ENCODE assay signal across 11 mouse cellular contexts in the genomic region with DNA sequence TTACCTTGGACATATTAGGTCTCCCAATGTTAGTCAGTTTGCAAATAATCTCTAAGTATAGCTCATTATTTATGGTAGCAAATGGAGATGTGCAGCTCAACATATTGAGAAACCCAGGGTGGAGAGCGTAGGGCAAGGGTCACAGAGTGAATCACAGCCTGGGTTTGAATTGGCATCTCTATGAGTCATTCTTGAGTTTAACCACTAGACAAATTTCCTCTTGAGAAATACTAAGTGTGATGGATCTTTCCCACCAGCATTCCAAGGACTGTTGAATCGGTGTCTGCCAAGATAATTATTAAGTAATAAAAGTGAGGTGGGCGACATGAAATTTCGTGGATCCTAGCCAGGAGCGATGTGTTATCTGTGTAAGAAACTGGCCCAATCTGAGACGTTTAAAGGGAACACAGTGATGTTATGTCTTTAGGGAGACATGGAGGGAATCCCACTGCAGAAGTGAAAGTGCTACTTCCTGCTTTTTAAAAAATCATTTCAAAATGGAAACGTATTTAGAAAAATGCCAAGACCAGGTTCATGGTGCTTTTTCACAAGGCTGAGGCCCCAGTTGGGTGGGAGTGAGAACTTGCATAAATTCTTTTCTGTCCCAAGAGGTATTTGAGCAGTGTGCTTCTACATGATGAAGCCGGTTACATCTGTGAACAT.
DNase-seq lines count a peak whose midpoint lies in the region; TF ChIP-seq lines count a peak whose summit lies in the region.
"Had no signal": no experiment of that assay in that cellular context is flagged by ENCODE, and none has a peak within 500 bp of the region (broad histone marks: within the 10 kb centered on the region; RNA-seq: fewer than 3 reads in every experiment).

No protein-coding gene starts in this region.

- H3K36me3 ChIP-seq in macrophage (ENCODE audit: inconsistent target): no peaks in the 10 kb centered on the region
- H3K36me3 ChIP-seq: heart, embryonic 15.5 days; limb, embryonic 12.5 days had no signal

- H3K79me2 ChIP-seq in macrophage (ENCODE audit: inconsistent target): no peaks in the 10 kb centered on the region

- TF ChIP-seq CTCF in embryonic fibroblast, embryonic 13.5 days (IDR thresholded peaks at IDR 0.05; ENCODE audit: borderline replicate concordance, insufficient read depth, low read length): no peak
- TF ChIP-seq CTCF in gastrocnemius, adult 2 months (IDR thresholded peaks at IDR 0.05): no peak

- WGBS in macrophage (ENCODE audit: missing documents): 30% methylated on average over 8 of the region's 8 CpGs

- peak; percentile 27 to 40 for DNase-seq in heart, adult 18-20 months
- no peak for DNase-seq in heart, postnatal 14 days
- peak; percentile 88 for DNase-seq in NIH3T3 (ENCODE audit: low read depth)
- no peak for DNase-seq in ovary, postnatal 14 days (ENCODE audit: low spot score)
- DNase-seq in frontal cortex, postnatal 10 days (ENCODE audit: low spot score in 2 of 2): no peak
- DNase-seq in gastrocnemius, adult 2 months: no peak

- H3K27ac ChIP-seq in embryonic fibroblast, embryonic 13.5 days (ENCODE audit: insufficient read depth, low read length): peak overlapping the region; percentile 76
- H3K27ac ChIP-seq in macrophage: peak overlapping the region; percentile 71
- H3K27ac ChIP-seq in gastrocnemius, adult 2 months: no peak overlapping the region
- H3K27ac ChIP-seq: heart, embryonic 15.5 days; limb, embryonic 12.5 days had no signal

- TF ChIP-seq POLR2A in embryonic fibroblast, embryonic 13.5 days (IDR thresholded peaks at IDR 0.05; ENCODE audit: low read depth, low read length): no peak

- intact Hi-C loops in heart, postnatal 14 days (cut with DNase I): no loop called here
- intact Hi-C loops in gastrocnemius, adult 2 months (cut with DNase I): no loop called here

- H3K4me1 ChIP-seq in embryonic fibroblast, embryonic 13.5 days (ENCODE audit: control insufficient read depth, insufficient read depth, low read length): peaks cover 10% of the 10 kb centered on the region
- H3K4me1 ChIP-seq: heart, embryonic 15.5 days; limb, embryonic 12.5 days had no signal

- no peak overlapping the region for H3K4me3 ChIP-seq in embryonic fibroblast, embryonic 13.5 days (ENCODE audit: insufficient read depth, low read length)
- no peak overlapping the region for H3K4me3 ChIP-seq in macrophage (ENCODE audit: inconsistent target)
- no peak overlapping the region for H3K4me3 ChIP-seq in gastrocnemius, adult 2 months
- H3K4me3 ChIP-seq: erythroblast, embryonic 14.5 days; heart, embryonic 15.5 days; limb, embryonic 12.5 days had no signal

Comparison
In these comparisons a context has a peak if more than half of its experiments do, and no peak if none do; other contexts are left out.
1. DNase-seq: peak in heart, adult 18-20 months (2 of 2) and NIH3T3 (single experiment); none in heart, postnatal 14 days (0 of 2), ovary, postnatal 14 days (single experiment), frontal cortex, postnatal 10 days (0 of 2) and gastrocnemius, adult 2 months (single experiment).